In genomic region chr16:33567736-33568135, GRCm38 (mm10) we compare ENCODE assay signal across 24 mouse cellular contexts. TPM values are rescaled to one million over a fixed set of nuclear protein-coding genes. Genes with fewer than 3 reads are reported as not detected.
A peak's percentile ranks its signal among the peaks of the same experiment; 100 is the strongest.
DNase-seq lines count a peak whose midpoint lies in the region; ATAC-seq and TF ChIP-seq lines count a peak whose summit lies in the region.
"Had no signal": no experiment of that assay in that cellular context is flagged by ENCODE, and none has a peak within 500 bp of the region (broad histone marks: within the 10 kb centered on the region; RNA-seq: fewer than 3 reads in every experiment).

No protein-coding gene starts in this region.

- no peak overlapping the region for H3K9ac ChIP-seq in kidney, embryonic 16.5 days (replicated peaks; ENCODE audit: low read length)
- no peak overlapping the region for H3K9ac ChIP-seq in midbrain, postnatal 0 days (replicated peaks; ENCODE audit: low read length, poor library complexity, severe bottlenecking)
- H3K9ac ChIP-seq: embryonic facial prominence, embryonic 12.5 days; hindbrain, embryonic 13.5 days; limb, embryonic 15.5 days; neural tube, embryonic 15.5 days; stomach, embryonic 15.5 days had no signal

- no peak overlapping the region for H3K4me3 ChIP-seq in kidney, embryonic 16.5 days (ENCODE audit: low read length)
- H3K4me3 ChIP-seq in midbrain, embryonic 10.5 days, result no peak overlapping the region
- no peak overlapping the region for H3K4me3 ChIP-seq in midbrain, postnatal 0 days (ENCODE audit: low read depth, low read length)
- H3K4me3 ChIP-seq: embryonic facial prominence, embryonic 12.5 days; hindbrain, embryonic 13.5 days; limb, embryonic 15.5 days; neural tube, embryonic 15.5 days; stomach, embryonic 15.5 days had no signal

- no peaks in the 10 kb centered on the region for H3K9me3 ChIP-seq in kidney, embryonic 16.5 days (ENCODE audit: low read length)
- no peaks in the 10 kb centered on the region for H3K9me3 ChIP-seq in midbrain, embryonic 10.5 days (replicated peaks)
- no peaks in the 10 kb centered on the region for H3K9me3 ChIP-seq in midbrain, postnatal 0 days (ENCODE audit: low read length)
- H3K9me3 ChIP-seq: embryonic facial prominence, embryonic 12.5 days; hindbrain, embryonic 13.5 days; limb, embryonic 15.5 days; neural tube, embryonic 15.5 days; stomach, embryonic 15.5 days had no signal

- H3K36me3 ChIP-seq in kidney, embryonic 16.5 days (ENCODE audit: insufficient read depth, low read length), result no peaks in the 10 kb centered on the region
- no peaks in the 10 kb centered on the region for H3K36me3 ChIP-seq in midbrain, embryonic 10.5 days
- H3K36me3 ChIP-seq in midbrain, postnatal 0 days (ENCODE audit: insufficient read depth, low read length), result no peaks in the 10 kb centered on the region
- H3K36me3 ChIP-seq: embryonic facial prominence, embryonic 12.5 days; hindbrain, embryonic 13.5 days; limb, embryonic 15.5 days; neural tube, embryonic 15.5 days; stomach, embryonic 15.5 days had no signal

- peaks cover 15% of the 10 kb centered on the region for H3K4me1 ChIP-seq in kidney, embryonic 16.5 days (ENCODE audit: insufficient read depth, low read length)
- H3K4me1 ChIP-seq in midbrain, embryonic 10.5 days, result peaks cover 22% of the 10 kb centered on the region
- H3K4me1 ChIP-seq in midbrain, postnatal 0 days (ENCODE audit: insufficient read depth, low read length), result no peaks in the 10 kb centered on the region

- H3K27ac ChIP-seq in kidney, embryonic 16.5 days (ENCODE audit: low read length), result no peak overlapping the region
- peak overlapping the region; percentile 47 for H3K27ac ChIP-seq in midbrain, embryonic 10.5 days (replicated peaks)
- no peak overlapping the region for H3K27ac ChIP-seq in midbrain, postnatal 0 days (ENCODE audit: low read depth, low read length)
- H3K27ac ChIP-seq: embryonic facial prominence, embryonic 12.5 days; hindbrain, embryonic 13.5 days; limb, embryonic 15.5 days; neural tube, embryonic 15.5 days; stomach, embryonic 15.5 days had no signal

- no peak overlapping the region for H3K4me2 ChIP-seq in kidney, embryonic 16.5 days (replicated peaks; ENCODE audit: low read depth, low read length)
- H3K4me2 ChIP-seq in midbrain, postnatal 0 days (ENCODE audit: low read depth, low read length, poor library complexity, severe bottlenecking), result no peak overlapping the region
- H3K4me2 ChIP-seq: embryonic facial prominence, embryonic 12.5 days; hindbrain, embryonic 13.5 days; limb, embryonic 15.5 days; neural tube, embryonic 15.5 days; stomach, embryonic 15.5 days had no signal

- ATAC-seq in kidney, embryonic 16.5 days (ENCODE audit: low FRiP score, low TSS enrichment), result no peak
- ATAC-seq in midbrain, postnatal 0 days (ENCODE audit: low FRiP score), result no peak
- ATAC-seq: forebrain, embryonic 14.5 days; inflammation-experienced regulatory T-cells, adult 6 months had no signal

- no peak for TF ChIP-seq CTCF in midbrain, postnatal 0 days (IDR thresholded peaks at IDR 0.05)

- no peaks in the 10 kb centered on the region for H3K27me3 ChIP-seq in kidney, embryonic 16.5 days (ENCODE audit: insufficient read depth, low read length)
- no peaks in the 10 kb centered on the region for H3K27me3 ChIP-seq in midbrain, embryonic 10.5 days (ENCODE audit: low read depth, poor library complexity, severe bottlenecking)
- H3K27me3 ChIP-seq in midbrain, postnatal 0 days (ENCODE audit: insufficient read depth, low read length), result no peaks in the 10 kb centered on the region
- H3K27me3 ChIP-seq: embryonic facial prominence, embryonic 12.5 days; hindbrain, embryonic 13.5 days; limb, embryonic 15.5 days; neural tube, embryonic 15.5 days; stomach, embryonic 15.5 days had no signal

- 66% methylated on average over 4 of the region's 4 CpGs for WGBS in kidney, embryonic 16.5 days
- WGBS in midbrain, embryonic 10.5 days, result 51% methylated on average over 4 of the region's 4 CpGs
- WGBS in midbrain, postnatal 0 days, result 59% methylated on average over 4 of the region's 4 CpGs

- peak; percentile 58 for DNase-seq in kidney, adult 11 months
- DNase-seq in midbrain, embryonic 10.5 days (ENCODE audit: low spot score), result no peak
- DNase-seq in midbrain, postnatal 0 days (ENCODE audit: low spot score), result no peak
- DNase-seq in kidney, postnatal 25 days, result peak; percentile 43 to 50
- no peak for DNase-seq in cerebellum, adult 9-10 months
- no peak for DNase-seq in cerebellum, postnatal 14 days
- DNase-seq: adrenal gland, postnatal 25 days; cerebellum, adult 8-10 months; gastrocnemius, postnatal 10 days; layer of hippocampus, adult 9-11 months; lung, postnatal 4 days; right cerebral cortex, adult 18-20 months; right cerebral cortex, postnatal 4 days; thymus, postnatal 25 days had no signal

RNA-seq across cellular contexts. Expression of gene Slc12a8, which starts 50.6 kb away (rescaled TPM):
- polyA plus RNA-seq in kidney, embryonic 16.5 days (2015; fragmentation: Nextera tagmentation; extraction: Ambion mirVana), result 0.92 and 1.0 TPM in 2 replicates
- 1.5 and 1.9 TPM in 2 replicates for polyA plus RNA-seq in midbrain, embryonic 10.5 days (2016; fragmentation: Nextera tagmentation; extraction: Ambion mirVana)
- 0.71 and 0.94 TPM in 2 replicates for total RNA-seq in midbrain, postnatal 0 days (2014; rRNA removed)
- 1.1 and 1.3 TPM in 2 replicates for polyA plus RNA-seq in midbrain, postnatal 0 days (2015; fragmentation: Nextera tagmentation; extraction: Ambion mirVana)
- total RNA-seq: granulocyte monocyte progenitor cell, adult 5-6 weeks; megakaryocyte-erythroid progenitor cell, adult 5-6 weeks had no signal

Comparison
In these comparisons a context has a peak if more than half of its experiments do, and no peak if none do; other contexts are left out.
1. DNase-seq: peak in kidney, adult 11 months (single experiment) and kidney, postnatal 25 days (2 of 2); none in midbrain, embryonic 10.5 days (single experiment), midbrain, postnatal 0 days (single experiment), cerebellum, adult 9-10 months (single experiment) and cerebellum, postnatal 14 days (0 of 2).